Mouse (Mus musculus): ENCODE results near the gene Myo10. TPM values are rescaled to one million over a fixed set of nuclear protein-coding genes. Genes with fewer than 3 reads are reported as not detected.
A peak's percentile ranks its signal among the peaks of the same experiment; 100 is the strongest.

The Myo10 gene
- polyA plus RNA-seq, 1 experiment from 2014 or later, result 38.0 TPM

- Histone ChIP-seq H3K36me3 (peaks cover 88% of the 10 kb centered on the region), H3K9ac (no peak overlapping the region)
- 78% methylated on average over 1 of the region's 1 CpGs for WGBS
Observed at GRCm38 (mm10) chr15:25797888-25798287, 175.6 kb downstream of the Myo10 start.

GRCm38 (mm10) chr15:25801726-25802125, 179.4 kb downstream of the Myo10 start:
- Histone ChIP-seq H3K9me3 (no peaks in the 10 kb centered on the region), H3K36me3 (peaks cover 96% of the 10 kb centered on the region), H3K27me3 (no peaks in the 10 kb centered on the region), H3K4me2 (no peak overlapping the region), H3K4me1 (no peaks in the 10 kb centered on the region), H3K9ac (no peak overlapping the region), H3K27ac (no peak overlapping the region), H3K4me3 (no peak overlapping the region)
- 86% methylated on average over 5 of the region's 5 CpGs for WGBS
- no peak for ATAC-seq (ENCODE audit: borderline replicate concordance, extremely low read depth, low FRiP score, low TSS enrichment)

More at GRCm38 (mm10) chr15:25797888-25798287, 175.6 kb downstream of the Myo10 start:
- ATAC-seq (ENCODE audit: borderline replicate concordance, extremely low read depth, low FRiP score, low TSS enrichment), result no peak
- Histone ChIP-seq H3K27me3 (no peaks in the 10 kb centered on the region), H3K9me3 (no peaks in the 10 kb centered on the region), H3K4me3 (no peak overlapping the region), H3K4me2 (no peak overlapping the region), H3K27ac (no peak overlapping the region), H3K4me1 (no peaks in the 10 kb centered on the region)

- no peaks in the 10 kb centered on the region for H3K9me3 ChIP-seq
- WGBS, result 74% methylated on average over 8 of the region's 8 CpGs
- H3K36me3 ChIP-seq, result peaks cover 96% of the 10 kb centered on the region
- H3K27ac ChIP-seq, result no peak overlapping the region
- ATAC-seq (ENCODE audit: borderline replicate concordance, extremely low read depth, low FRiP score, low TSS enrichment), result no peak
- H3K27me3 ChIP-seq, result no peaks in the 10 kb centered on the region
- no peak overlapping the region for H3K4me2 ChIP-seq
- no peak overlapping the region for H3K4me3 ChIP-seq
- H3K9ac ChIP-seq, result no peak overlapping the region
- H3K4me1 ChIP-seq, result no peaks in the 10 kb centered on the region
Observed at GRCm38 (mm10) chr15:25802194-25802593, 179.9 kb downstream of the Myo10 start.

GRCm38 (mm10) chr15:25803111-25803510, 180.8 kb downstream of the Myo10 start:
- no peak overlapping the region for H3K9ac ChIP-seq
- H3K4me2 ChIP-seq, result no peak overlapping the region
- H3K36me3 ChIP-seq, result peaks cover 96% of the 10 kb centered on the region
- H3K4me1 ChIP-seq, result no peaks in the 10 kb centered on the region
- H3K9me3 ChIP-seq, result no peaks in the 10 kb centered on the region
- ATAC-seq (ENCODE audit: borderline replicate concordance, extremely low read depth, low FRiP score, low TSS enrichment), result no peak
- 86% methylated on average over 15 of the region's 15 CpGs for WGBS
- H3K4me3 ChIP-seq, result no peak overlapping the region
- no peak overlapping the region for H3K27ac ChIP-seq
- no peaks in the 10 kb centered on the region for H3K27me3 ChIP-seq

- Histone ChIP-seq H3K27ac (no peak overlapping the region), H3K4me2 (no peak overlapping the region), H3K4me1 (peaks cover 12% of the 10 kb centered on the region), H3K36me3 (peaks cover 99% of the 10 kb centered on the region), H3K27me3 (no peaks in the 10 kb centered on the region), H3K9me3 (no peaks in the 10 kb centered on the region), H3K4me3 (no peak overlapping the region), H3K9ac (no peak overlapping the region)
- WGBS, result 79% methylated on average over 21 of the region's 21 CpGs
- no peak for ATAC-seq (ENCODE audit: borderline replicate concordance, extremely low read depth, low FRiP score, low TSS enrichment)
Observed at GRCm38 (mm10) chr15:25805336-25806110, 183.2 kb downstream of the Myo10 start.

GRCm38 (mm10) chr15:25806363-25806762, 184.0 kb downstream of the Myo10 start:
- Histone ChIP-seq H3K27me3 (no peaks in the 10 kb centered on the region), H3K4me1 (peaks cover 12% of the 10 kb centered on the region), H3K4me2 (no peak overlapping the region), H3K27ac (no peak overlapping the region), H3K36me3 (peaks cover 98% of the 10 kb centered on the region), H3K9ac (no peak overlapping the region), H3K9me3 (no peaks in the 10 kb centered on the region), H3K4me3 (no peak overlapping the region)
- no peak for ATAC-seq (ENCODE audit: borderline replicate concordance, extremely low read depth, low FRiP score, low TSS enrichment)
- WGBS, result 90% methylated on average over 17 of the region's 17 CpGs

GRCm38 (mm10) chr15:25806878-25807277, 184.6 kb downstream of the Myo10 start:
- Histone ChIP-seq H3K27me3 (no peaks in the 10 kb centered on the region), H3K4me2 (no peak overlapping the region), H3K36me3 (peaks cover 98% of the 10 kb centered on the region), H3K27ac (no peak overlapping the region), H3K9ac (no peak overlapping the region), H3K9me3 (no peaks in the 10 kb centered on the region), H3K4me3 (no peak overlapping the region), H3K4me1 (peaks cover 12% of the 10 kb centered on the region)
- 90% methylated on average over 9 of the region's 9 CpGs for WGBS
- ATAC-seq (ENCODE audit: borderline replicate concordance, extremely low read depth, low FRiP score, low TSS enrichment), result no peak

- Histone ChIP-seq H3K9ac (no peak overlapping the region), H3K36me3 (peaks cover 96% of the 10 kb centered on the region), H3K27me3 (no peaks in the 10 kb centered on the region), H3K4me3 (no peak overlapping the region), H3K4me1 (peaks cover 12% of the 10 kb centered on the region), H3K9me3 (no peaks in the 10 kb centered on the region), H3K4me2 (no peak overlapping the region), H3K27ac (no peak overlapping the region)
- ATAC-seq (ENCODE audit: borderline replicate concordance, extremely low read depth, low FRiP score, low TSS enrichment), result no peak
- WGBS, result 81% methylated on average over 20 of the region's 20 CpGs
Observed at GRCm38 (mm10) chr15:25808677-25809460, 186.5 kb downstream of the Myo10 start.

- 49% methylated on average over 6 of the region's 6 CpGs for WGBS
- H3K27me3 ChIP-seq, result no peaks in the 10 kb centered on the region
- ATAC-seq (ENCODE audit: borderline replicate concordance, extremely low read depth, low FRiP score, low TSS enrichment), result peak; percentile 83; the same call in 1 of the 2 replicates
- H3K9me3 ChIP-seq, result no peaks in the 10 kb centered on the region
- H3K4me1 ChIP-seq, result peaks cover 12% of the 10 kb centered on the region
- no peak overlapping the region for H3K9ac ChIP-seq
- H3K4me3 ChIP-seq, result no peak overlapping the region
- H3K27ac ChIP-seq, result no peak overlapping the region
- H3K36me3 ChIP-seq, result peaks cover 94% of the 10 kb centered on the region
- no peak overlapping the region for H3K4me2 ChIP-seq
Observed at GRCm38 (mm10) chr15:25809669-25810068, 187.3 kb downstream of the Myo10 start.

- peaks cover 12% of the 10 kb centered on the region for H3K4me1 ChIP-seq
- no peaks in the 10 kb centered on the region for H3K9me3 ChIP-seq
- no peak overlapping the region for H3K27ac ChIP-seq
- peaks cover 84% of the 10 kb centered on the region for H3K36me3 ChIP-seq
- H3K4me2 ChIP-seq, result no peak overlapping the region
- no peak overlapping the region for H3K9ac ChIP-seq
- no peak overlapping the region for H3K4me3 ChIP-seq
- 80% methylated on average over 11 of the region's 11 CpGs for WGBS
- no peaks in the 10 kb centered on the region for H3K27me3 ChIP-seq
- no peak for ATAC-seq (ENCODE audit: borderline replicate concordance, extremely low read depth, low FRiP score, low TSS enrichment)
Observed at GRCm38 (mm10) chr15:25811834-25812250, 189.5 kb downstream of the Myo10 start.

- Histone ChIP-seq H3K9ac (no peak overlapping the region), H3K27ac (no peak overlapping the region), H3K9me3 (no peaks in the 10 kb centered on the region), H3K4me3 (no peak overlapping the region), H3K27me3 (no peaks in the 10 kb centered on the region), H3K4me1 (peaks cover 12% of the 10 kb centered on the region), H3K4me2 (no peak overlapping the region), H3K36me3 (peaks cover 78% of the 10 kb centered on the region)
- WGBS, result 57% methylated on average over 12 of the region's 12 CpGs
- no peak for ATAC-seq (ENCODE audit: borderline replicate concordance, extremely low read depth, low FRiP score, low TSS enrichment)
Observed at GRCm38 (mm10) chr15:25812479-25812878, 190.2 kb downstream of the Myo10 start.

- Histone ChIP-seq H3K27ac (no peak overlapping the region), H3K9me3 (no peaks in the 10 kb centered on the region), H3K4me2 (no peak overlapping the region), H3K9ac (no peak overlapping the region), H3K36me3 (peaks cover 57% of the 10 kb centered on the region), H3K4me3 (no peak overlapping the region), H3K27me3 (no peaks in the 10 kb centered on the region), H3K4me1 (0 out of 2 replicates have a peak, but pooled peaks cover 5% of the 10 kb centered on the region)
- 50% methylated on average over 3 of the region's 3 CpGs for WGBS
- no peak for ATAC-seq (ENCODE audit: borderline replicate concordance, extremely low read depth, low FRiP score, low TSS enrichment)
Observed at GRCm38 (mm10) chr15:25814535-25814934, 192.2 kb downstream of the Myo10 start.

All from lung, embryonic 15.5 days (tissue).